In the genomic region with DNA sequence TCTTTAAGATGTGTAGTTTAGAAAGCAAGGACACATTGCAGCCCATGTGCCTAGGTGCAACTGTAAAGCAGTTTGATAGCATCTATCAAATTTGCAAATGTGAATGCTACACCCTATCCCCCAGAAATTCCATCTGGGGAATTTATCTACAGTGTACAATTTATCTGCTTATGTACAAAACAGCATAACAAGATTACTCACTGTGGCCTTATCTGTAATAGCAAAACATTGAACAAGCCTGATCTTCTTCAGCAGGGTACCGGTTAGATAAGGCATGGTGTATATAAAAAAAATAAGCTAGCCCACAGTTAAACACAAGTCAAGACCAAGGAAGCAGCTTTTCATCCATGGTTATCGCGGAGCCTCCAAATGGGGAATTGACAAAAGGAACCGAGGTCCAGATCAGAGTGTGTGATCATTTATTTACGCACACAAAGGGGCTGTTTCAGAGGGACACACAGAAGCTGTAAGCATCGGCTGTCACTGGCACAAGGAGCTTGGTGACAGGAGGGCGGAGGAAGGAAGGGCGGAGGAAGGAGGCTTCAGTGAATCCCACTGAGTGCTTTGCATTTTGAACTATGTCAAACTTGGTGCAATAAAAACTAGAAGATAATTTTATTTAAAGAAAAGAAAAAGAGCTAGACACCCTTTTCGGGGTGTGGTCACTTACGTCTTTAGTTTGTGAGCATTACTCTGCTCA, we compare ENCODE assay signal across 13 mouse cellular contexts.
"Had no signal": no experiment of that assay in that cellular context is flagged by ENCODE, and none has a peak within 500 bp of the region (broad histone marks: within the 10 kb centered on the region; RNA-seq: fewer than 3 reads in every experiment).

No protein-coding gene starts in this region.

- H3K4me2 ChIP-seq: limb, embryonic 12.5 days; neural tube, embryonic 15.5 days had no signal

- DNase-seq: kidney, adult 9 months; kidney, postnatal 36 days; midbrain, embryonic 14.5 days; thymus, adult 18-20 months; thymus, postnatal 14 days had no signal

- H3K9me3 ChIP-seq: limb, embryonic 12.5 days; midbrain, embryonic 10.5 days; neural tube, embryonic 15.5 days had no signal

- H3K4me3 ChIP-seq: layer of hippocampus, adult 2 months; limb, embryonic 12.5 days; midbrain, embryonic 10.5 days; myocyte; neural tube, embryonic 15.5 days had no signal

- ATAC-seq: inflammation-experienced regulatory T-cells, adult 6 months; intestine, postnatal 0 days had no signal

- H3K27ac ChIP-seq: kidney, postnatal 0 days; layer of hippocampus, adult 2 months; limb, embryonic 12.5 days; midbrain, embryonic 10.5 days; neural tube, embryonic 15.5 days had no signal

- H3K36me3 ChIP-seq: limb, embryonic 12.5 days; neural tube, embryonic 15.5 days had no signal

- H3K27me3 ChIP-seq: limb, embryonic 12.5 days; neural tube, embryonic 15.5 days had no signal

- H3K9ac ChIP-seq: limb, embryonic 12.5 days; neural tube, embryonic 15.5 days had no signal

- H3K4me1 ChIP-seq: limb, embryonic 12.5 days; neural tube, embryonic 15.5 days had no signal
